Mouse (Mus musculus): ENCODE results near the gene D630045J12Rik. TPM values are rescaled to one million over a fixed set of nuclear protein-coding genes. Genes with fewer than 3 reads are reported as not detected.
A peak's percentile ranks its signal among the peaks of the same experiment; 100 is the strongest.

D630045J12Rik gene
- polyA plus RNA-seq, 1 experiment from 2014 or later = 10.4 TPM

DNA sequence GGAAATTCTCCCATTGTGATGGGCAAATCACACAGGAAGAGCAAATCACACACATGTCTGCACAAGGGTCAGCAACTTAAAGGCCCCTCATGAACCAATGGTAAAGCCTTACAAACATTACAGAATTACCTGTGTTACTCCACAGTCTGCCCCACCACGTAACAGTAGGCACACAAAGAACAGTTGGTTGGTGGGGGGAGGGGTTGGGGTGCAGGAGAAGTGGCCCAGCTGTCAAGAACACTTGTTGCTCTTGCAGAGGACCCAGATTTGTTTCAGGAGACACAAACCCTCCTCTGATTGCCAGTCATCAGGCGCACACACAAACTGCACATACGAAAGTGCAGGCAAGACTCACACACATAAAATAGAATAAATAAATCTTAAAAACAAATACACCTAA lies 20.9 kb downstream of the D630045J12Rik start:
- peak overlapping the region; percentile 62 for H3K27ac ChIP-seq (ENCODE audit: low read depth, low read length)
- no peak overlapping the region; the same call in 1 of the 2 replicates for H3K4me2 ChIP-seq (ENCODE audit: low read length)
- H3K27me3 ChIP-seq (replicated peaks; ENCODE audit: control insufficient read depth, insufficient read depth, low read length) = no peaks in the 10 kb centered on the region
- H3K36me3 ChIP-seq (ENCODE audit: control insufficient read depth, insufficient read depth, low read length) = no peaks in the 10 kb centered on the region
- no peaks in the 10 kb centered on the region for H3K9me3 ChIP-seq (ENCODE audit: control insufficient read depth, low read length)
- H3K9ac ChIP-seq (ENCODE audit: low read depth, low read length) = no peak overlapping the region
- no peak overlapping the region for H3K4me3 ChIP-seq (ENCODE audit: low read length)
- ATAC-seq = no peak
- 67% methylated on average over 3 of the region's 3 CpGs for WGBS
- peaks cover 14% of the 10 kb centered on the region for H3K4me1 ChIP-seq (ENCODE audit: control insufficient read depth, insufficient read depth, low read depth, low read length)

DNA sequence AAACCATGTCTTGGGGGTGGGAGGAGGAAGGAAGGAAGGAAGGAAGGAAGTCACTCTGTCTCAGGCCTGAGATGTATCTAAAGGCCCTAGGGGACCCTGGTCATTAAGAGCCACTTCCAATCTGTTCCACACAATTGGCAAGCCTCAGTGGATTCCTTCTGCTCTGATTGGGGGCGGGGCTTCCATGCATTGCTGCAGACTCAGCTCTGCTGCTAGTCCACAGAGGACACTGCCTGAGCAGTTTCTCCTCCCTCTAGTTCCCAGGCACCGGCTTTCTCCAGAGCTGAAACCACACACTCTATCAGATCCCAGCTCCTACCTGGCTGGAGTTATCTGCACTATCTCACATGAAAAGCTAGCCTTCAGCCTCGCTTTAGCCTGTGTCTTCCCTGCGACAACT lies 21.8 kb downstream of the D630045J12Rik start:
- no peaks in the 10 kb centered on the region for H3K27me3 ChIP-seq (replicated peaks; ENCODE audit: control insufficient read depth, insufficient read depth, low read length)
- H3K4me2 ChIP-seq (ENCODE audit: low read length) = peak overlapping the region; percentile 11; the same call in 1 of the 2 replicates
- peak; percentile 51 for ATAC-seq
- H3K27ac ChIP-seq (ENCODE audit: low read depth, low read length) = peak overlapping the region; percentile 62
- H3K9me3 ChIP-seq (ENCODE audit: control insufficient read depth, low read length) = no peaks in the 10 kb centered on the region
- no peaks in the 10 kb centered on the region for H3K36me3 ChIP-seq (ENCODE audit: control insufficient read depth, insufficient read depth, low read length)
- no peak overlapping the region for H3K4me3 ChIP-seq (ENCODE audit: low read length)
- no peak overlapping the region for H3K9ac ChIP-seq (ENCODE audit: low read depth, low read length)
- peaks cover 14% of the 10 kb centered on the region for H3K4me1 ChIP-seq (ENCODE audit: control insufficient read depth, insufficient read depth, low read depth, low read length)
- 66% methylated on average over 4 of the region's 4 CpGs for WGBS

DNA sequence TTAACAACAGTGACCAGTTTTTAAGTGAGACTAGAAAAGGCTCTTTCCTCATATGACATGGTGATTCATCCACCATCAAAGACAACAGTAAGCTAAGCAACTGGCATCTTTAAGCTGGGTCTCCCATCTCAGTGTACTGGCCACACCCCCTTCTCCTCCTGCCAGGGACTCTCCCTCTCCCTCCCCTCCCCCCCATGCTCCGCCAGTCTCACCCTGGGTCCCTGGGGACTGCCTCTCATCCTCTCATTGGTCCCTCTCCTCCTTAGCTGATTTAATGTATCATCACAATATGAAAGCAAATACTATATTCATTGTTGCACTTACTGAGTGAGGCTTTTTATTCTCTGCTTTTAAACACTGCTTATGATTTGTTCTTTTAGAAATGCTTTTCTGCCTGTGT lies 29.7 kb downstream of the D630045J12Rik start:
- Histone ChIP-seq H3K4me1 (ENCODE audit: control insufficient read depth, insufficient read depth, low read depth, low read length) (peaks cover 9% of the 10 kb centered on the region), H3K27me3 (replicated peaks; ENCODE audit: control insufficient read depth, insufficient read depth, low read length) (no peaks in the 10 kb centered on the region), H3K4me3 (ENCODE audit: low read length) (no peak overlapping the region), H3K36me3 (ENCODE audit: control insufficient read depth, insufficient read depth, low read length) (no peaks in the 10 kb centered on the region), H3K9ac (ENCODE audit: low read depth, low read length) (no peak overlapping the region; the same call in 1 of the 2 replicates), H3K9me3 (ENCODE audit: control insufficient read depth, low read length) (no peaks in the 10 kb centered on the region), H3K4me2 (ENCODE audit: low read length) (no peak overlapping the region), H3K27ac (ENCODE audit: low read depth, low read length) (no peak overlapping the region)
- WGBS = 23% methylated on average over 1 of the region's 1 CpGs
- ATAC-seq = peak; percentile 73

DNA sequence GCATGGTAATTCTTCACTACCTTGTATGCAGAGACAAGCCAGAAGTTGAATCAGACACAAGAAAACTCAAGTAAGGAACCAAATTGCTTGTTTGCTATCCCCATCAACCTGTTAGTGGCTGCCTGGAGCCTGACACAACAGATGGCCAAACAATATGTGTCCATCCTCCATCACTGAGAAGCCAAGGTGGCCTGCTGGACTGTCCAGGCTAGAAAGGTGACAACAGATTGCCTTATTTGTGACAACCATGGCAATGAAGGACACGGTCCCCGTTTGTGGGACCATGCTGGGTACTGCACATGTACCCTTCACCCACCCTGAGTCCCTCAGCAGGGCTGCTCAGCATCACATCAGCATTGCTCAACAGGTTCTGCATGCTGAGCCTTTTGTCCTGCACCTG lies 34.5 kb downstream of the D630045J12Rik start:
- no peak overlapping the region for H3K4me3 ChIP-seq (ENCODE audit: low read length)
- peaks cover 3% of the 10 kb centered on the region for H3K4me1 ChIP-seq (ENCODE audit: control insufficient read depth, insufficient read depth, low read depth, low read length)
- no peaks in the 10 kb centered on the region for H3K27me3 ChIP-seq (replicated peaks; ENCODE audit: control insufficient read depth, insufficient read depth, low read length)
- no peak overlapping the region for H3K27ac ChIP-seq (ENCODE audit: low read depth, low read length)
- H3K9me3 ChIP-seq (ENCODE audit: control insufficient read depth, low read length) = no peaks in the 10 kb centered on the region
- 73% methylated on average over 2 of the region's 2 CpGs for WGBS
- no peak overlapping the region for H3K4me2 ChIP-seq (ENCODE audit: low read length)
- no peak for ATAC-seq
- no peak overlapping the region for H3K9ac ChIP-seq (ENCODE audit: low read depth, low read length)
- no peaks in the 10 kb centered on the region for H3K36me3 ChIP-seq (ENCODE audit: control insufficient read depth, insufficient read depth, low read length)

DNA sequence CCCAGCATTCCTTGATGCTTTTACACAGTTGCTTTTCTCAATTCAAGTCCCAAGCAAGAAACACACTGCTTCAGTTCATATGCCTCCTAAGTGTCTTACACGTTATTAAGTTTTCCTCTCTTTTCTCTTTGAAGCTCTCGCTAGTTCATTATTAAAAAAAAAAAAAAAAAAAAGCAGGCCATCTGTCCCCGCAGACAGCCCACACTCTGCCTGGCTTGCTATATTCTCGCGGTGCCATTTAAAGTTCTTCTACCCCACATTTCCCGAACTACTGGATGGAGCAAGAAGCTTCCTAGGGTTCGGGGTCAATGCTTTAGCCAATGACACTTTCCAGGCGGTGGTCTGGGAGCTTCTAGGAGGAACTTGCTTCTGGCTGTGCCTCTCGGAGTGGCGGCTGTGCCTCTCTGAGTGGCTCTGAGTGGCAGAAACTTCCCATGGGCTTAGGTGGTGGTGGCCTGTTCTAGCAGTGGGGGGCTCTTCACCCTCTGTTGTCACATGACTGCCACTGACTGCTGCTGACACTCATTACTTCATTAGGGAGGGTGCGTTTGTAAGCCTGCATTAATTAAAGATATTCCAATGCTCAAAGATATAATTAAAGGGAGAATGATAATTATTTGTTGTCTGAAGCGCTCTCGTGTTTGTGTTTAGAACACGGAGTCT lies 38.2 kb downstream of the D630045J12Rik start:
- no peak overlapping the region for H3K4me2 ChIP-seq (ENCODE audit: low read length)
- no peak overlapping the region for H3K4me3 ChIP-seq (ENCODE audit: low read length)
- 57% methylated on average over 14 of the region's 14 CpGs for WGBS
- H3K27ac ChIP-seq (ENCODE audit: low read depth, low read length) = no peak overlapping the region
- H3K27me3 ChIP-seq (replicated peaks; ENCODE audit: control insufficient read depth, insufficient read depth, low read length) = no peaks in the 10 kb centered on the region
- ATAC-seq = no peak
- no peaks in the 10 kb centered on the region for H3K9me3 ChIP-seq (ENCODE audit: control insufficient read depth, low read length)
- no peaks in the 10 kb centered on the region for H3K4me1 ChIP-seq (ENCODE audit: control insufficient read depth, insufficient read depth, low read depth, low read length)
- H3K36me3 ChIP-seq (ENCODE audit: control insufficient read depth, insufficient read depth, low read length) = no peaks in the 10 kb centered on the region
- no peak overlapping the region for H3K9ac ChIP-seq (ENCODE audit: low read depth, low read length)

DNA sequence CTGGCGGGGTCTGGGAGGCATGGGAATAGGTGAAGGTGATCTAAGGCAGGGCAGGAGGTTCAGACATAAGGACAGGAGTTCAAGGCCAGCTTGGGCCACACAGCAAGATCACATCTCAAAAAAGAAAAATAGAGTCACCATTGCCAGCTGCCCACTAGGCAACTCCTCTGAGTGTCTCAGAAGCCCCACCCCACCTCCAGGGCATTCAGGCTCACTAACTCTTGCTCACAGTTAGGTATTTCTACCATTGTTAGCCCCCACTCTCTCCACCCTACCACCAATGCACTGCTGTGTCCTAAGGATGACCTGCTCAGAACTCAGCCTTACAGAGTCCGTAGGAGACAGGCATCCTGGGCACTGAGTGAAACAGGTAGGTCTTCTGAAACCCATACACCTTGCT lies 46.2 kb downstream of the D630045J12Rik start:
- peaks cover 9% of the 10 kb centered on the region for H3K4me1 ChIP-seq (ENCODE audit: control insufficient read depth, insufficient read depth, low read depth, low read length)
- no peaks in the 10 kb centered on the region for H3K36me3 ChIP-seq (ENCODE audit: control insufficient read depth, insufficient read depth, low read length)
- ATAC-seq = no peak
- no peak overlapping the region for H3K9ac ChIP-seq (ENCODE audit: low read depth, low read length)
- WGBS = 59% methylated on average over 2 of the region's 2 CpGs
- no peaks in the 10 kb centered on the region for H3K9me3 ChIP-seq (ENCODE audit: control insufficient read depth, low read length)
- peak overlapping the region; percentile 41; the same call in 1 of the 2 replicates for H3K27ac ChIP-seq (ENCODE audit: low read depth, low read length)
- no peak overlapping the region for H3K4me3 ChIP-seq (ENCODE audit: low read length)
- H3K27me3 ChIP-seq (replicated peaks; ENCODE audit: control insufficient read depth, insufficient read depth, low read length) = no peaks in the 10 kb centered on the region
- no peak overlapping the region for H3K4me2 ChIP-seq (ENCODE audit: low read length)

DNA sequence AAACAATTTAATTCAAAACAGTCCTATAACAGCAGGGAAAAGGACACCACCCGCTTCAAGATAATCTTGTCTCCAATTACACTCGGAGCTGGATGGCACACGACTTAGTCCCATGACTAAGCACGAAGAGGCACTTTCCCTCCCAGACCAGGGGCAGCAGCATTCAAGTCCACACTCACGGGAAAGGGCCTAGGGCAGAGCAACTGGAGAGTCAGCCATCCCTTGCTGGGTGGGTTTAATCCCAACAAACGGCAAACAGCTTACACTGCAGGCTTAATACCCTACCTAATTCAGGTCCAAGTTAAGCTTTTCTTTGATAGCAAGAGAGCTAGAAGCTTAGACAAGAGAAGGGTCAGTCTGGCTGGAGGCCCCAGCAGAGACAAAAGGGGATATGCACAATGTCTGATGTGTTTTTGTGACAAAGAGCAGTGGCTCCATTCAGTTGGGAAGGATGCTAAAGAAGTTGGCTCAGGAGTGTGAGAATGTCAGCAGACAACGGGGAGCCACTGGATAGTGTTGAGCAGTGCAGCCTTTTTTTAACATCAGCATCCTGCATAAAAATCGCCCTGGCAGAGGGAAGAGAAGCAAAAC lies 46.8 kb downstream of the D630045J12Rik start:
- H3K27me3 ChIP-seq (replicated peaks; ENCODE audit: control insufficient read depth, insufficient read depth, low read length) = no peaks in the 10 kb centered on the region
- H3K9ac ChIP-seq (ENCODE audit: low read depth, low read length) = no peak overlapping the region
- H3K4me3 ChIP-seq (ENCODE audit: low read length) = no peak overlapping the region
- H3K4me2 ChIP-seq (ENCODE audit: low read length) = no peak overlapping the region
- peak; percentile 46 for ATAC-seq
- H3K36me3 ChIP-seq (ENCODE audit: control insufficient read depth, insufficient read depth, low read length) = no peaks in the 10 kb centered on the region
- peaks cover 9% of the 10 kb centered on the region for H3K4me1 ChIP-seq (ENCODE audit: control insufficient read depth, insufficient read depth, low read depth, low read length)
- 9% methylated on average over 8 of the region's 8 CpGs for WGBS
- H3K27ac ChIP-seq (ENCODE audit: low read depth, low read length) = peak overlapping the region; percentile 41
- no peaks in the 10 kb centered on the region for H3K9me3 ChIP-seq (ENCODE audit: control insufficient read depth, low read length)

DNA sequence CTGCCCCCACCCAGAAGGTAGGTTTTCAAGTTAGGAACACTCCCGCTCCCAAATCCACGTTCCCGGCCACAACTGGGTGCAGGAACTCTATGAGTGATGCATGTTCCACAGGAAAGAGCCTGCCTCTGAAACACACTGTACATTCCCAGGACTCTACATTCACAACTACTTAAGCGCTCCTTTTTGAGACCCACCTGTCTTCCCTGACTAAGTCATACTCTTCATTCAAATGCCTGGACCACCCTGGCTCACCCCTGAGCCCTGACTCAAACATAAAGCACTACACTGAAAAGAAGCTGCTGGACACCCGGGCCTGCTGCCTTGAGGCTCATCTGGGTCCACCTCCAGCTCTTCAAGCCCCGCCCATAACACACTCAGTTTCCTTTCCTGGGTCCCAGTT lies 48.4 kb downstream of the D630045J12Rik start:
- no peak overlapping the region for H3K4me3 ChIP-seq (ENCODE audit: low read length)
- ATAC-seq = no peak
- H3K27ac ChIP-seq (ENCODE audit: low read depth, low read length) = no peak overlapping the region
- no peaks in the 10 kb centered on the region for H3K36me3 ChIP-seq (ENCODE audit: control insufficient read depth, insufficient read depth, low read length)
- 89% methylated on average over 6 of the region's 6 CpGs for WGBS
- H3K27me3 ChIP-seq (replicated peaks; ENCODE audit: control insufficient read depth, insufficient read depth, low read length) = no peaks in the 10 kb centered on the region
- no peak overlapping the region for H3K9ac ChIP-seq (ENCODE audit: low read depth, low read length)
- peaks cover 9% of the 10 kb centered on the region for H3K4me1 ChIP-seq (ENCODE audit: control insufficient read depth, insufficient read depth, low read depth, low read length)
- H3K4me2 ChIP-seq (ENCODE audit: low read length) = no peak overlapping the region
- no peaks in the 10 kb centered on the region for H3K9me3 ChIP-seq (ENCODE audit: control insufficient read depth, low read length)

DNA sequence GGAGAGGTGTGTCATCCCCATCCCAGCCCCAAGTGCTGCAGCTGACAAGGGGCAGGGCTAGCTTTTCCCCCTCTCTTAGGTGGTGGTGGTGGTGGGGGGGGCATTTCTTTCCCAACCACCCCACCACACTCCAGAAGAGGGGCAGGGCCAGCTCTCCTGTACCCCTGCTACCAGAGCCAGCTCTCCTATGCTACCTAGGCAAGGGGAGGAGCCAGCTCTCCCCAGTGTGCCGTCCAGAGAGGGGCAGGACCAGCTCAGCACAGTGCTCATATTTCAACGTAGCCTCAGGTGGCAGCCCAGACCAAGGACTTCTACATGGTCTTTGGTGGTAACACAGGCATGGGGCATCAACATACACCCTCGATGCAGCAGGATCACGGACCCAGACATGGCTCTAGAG lies 50.0 kb downstream of the D630045J12Rik start:
- H3K4me2 ChIP-seq (ENCODE audit: low read length) = no peak overlapping the region
- no peak overlapping the region for H3K9ac ChIP-seq (ENCODE audit: low read depth, low read length)
- ATAC-seq = 0 out of 2 replicates have a peak, but pooled peaks have one; percentile 31
- no peaks in the 10 kb centered on the region for H3K36me3 ChIP-seq (ENCODE audit: control insufficient read depth, insufficient read depth, low read length)
- H3K27me3 ChIP-seq (replicated peaks; ENCODE audit: control insufficient read depth, insufficient read depth, low read length) = no peaks in the 10 kb centered on the region
- 63% methylated on average over 4 of the region's 4 CpGs for WGBS
- H3K27ac ChIP-seq (ENCODE audit: low read depth, low read length) = no peak overlapping the region
- H3K4me3 ChIP-seq (ENCODE audit: low read length) = no peak overlapping the region
- H3K4me1 ChIP-seq (ENCODE audit: control insufficient read depth, insufficient read depth, low read depth, low read length) = peaks cover 9% of the 10 kb centered on the region
- no peaks in the 10 kb centered on the region for H3K9me3 ChIP-seq (ENCODE audit: control insufficient read depth, low read length)

All from hindbrain, embryonic 16.5 days (tissue).